In the genomic region with DNA sequence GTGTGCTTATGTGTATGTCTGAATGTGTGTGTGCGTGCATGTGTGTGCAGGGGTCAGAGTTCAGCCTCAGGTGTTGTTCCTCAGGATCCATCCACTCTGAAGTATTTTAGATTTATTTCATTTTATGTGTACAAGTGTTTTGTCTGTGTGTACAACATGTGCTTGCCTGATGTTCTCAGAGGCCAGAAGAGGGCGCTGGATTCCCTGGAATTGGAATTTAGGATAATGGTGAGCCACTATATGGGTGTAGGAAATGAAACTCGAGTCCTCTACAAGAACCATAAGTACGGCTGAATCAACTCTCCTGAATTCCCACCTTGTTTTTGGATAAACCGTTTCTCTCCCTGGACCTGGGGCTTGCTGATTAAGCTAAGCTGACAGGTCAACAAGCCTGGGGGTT, we compare ENCODE assay signal across 9 mouse cellular contexts.
DNase-seq lines count a peak whose midpoint lies in the region; ATAC-seq and TF ChIP-seq lines count a peak whose summit lies in the region.
"Had no signal": no experiment of that assay in that cellular context is flagged by ENCODE, and none has a peak within 500 bp of the region (broad histone marks: within the 10 kb centered on the region; RNA-seq: fewer than 3 reads in every experiment).

No protein-coding gene starts in this region.

- H3K27me3 ChIP-seq in liver, postnatal 0 days (ENCODE audit: insufficient read depth, low read length): no peaks in the 10 kb centered on the region

- no peak overlapping the region for H3K4me3 ChIP-seq in layer of hippocampus, adult 2 months
- H3K4me3 ChIP-seq in liver, postnatal 0 days (ENCODE audit: low read depth, low read length): no peak overlapping the region

- H3K9ac ChIP-seq in liver, postnatal 0 days (replicated peaks): no peak overlapping the region

- no peak for TF ChIP-seq EP300 in liver, postnatal 0 days (IDR thresholded peaks at IDR 0.05; ENCODE audit: low read depth)

- no peaks in the 10 kb centered on the region for H3K36me3 ChIP-seq in liver, postnatal 0 days (replicated peaks; ENCODE audit: insufficient read depth, low read length)

- peak; percentile 40 for DNase-seq in adrenal gland, postnatal 14 days
- DNase-seq in adrenal gland, adult 8-10 months: no peak
- DNase-seq in layer of hippocampus, adult 2 months (ENCODE audit: low spot score in 2 of 2): no peak
- DNase-seq in layer of hippocampus, adult 9-10 months (ENCODE audit: low spot score): no peak
- DNase-seq in ZHBTc4 (ENCODE audit: low read depth, low spot score): peak; percentile 87
- no peak for DNase-seq in liver, postnatal 0 days
- no peak for DNase-seq in right cerebral cortex, adult 2 months (ENCODE audit: low spot score in 2 of 2)
- DNase-seq in urinary bladder, adult 18-20 months (ENCODE audit: low spot score in 2 of 2): no peak
- DNase-seq: cerebellum, adult 11 months had no signal

- no peak for ATAC-seq in liver, postnatal 0 days

- TF ChIP-seq CTCF in layer of hippocampus, adult 2 months (conservative IDR thresholded peaks at IDR 0.05): peak; percentile 62
- peak; percentile 32 for TF ChIP-seq CTCF in liver, postnatal 0 days (IDR thresholded peaks at IDR 0.05; ENCODE audit: low read depth)

- no peaks in the 10 kb centered on the region for H3K4me1 ChIP-seq in liver, postnatal 0 days (ENCODE audit: insufficient read depth)

- H3K4me2 ChIP-seq in liver, postnatal 0 days (ENCODE audit: low read depth, low read length): no peak overlapping the region

- peaks cover 4% of the 10 kb centered on the region; the same call in 1 of the 2 replicates for H3K9me3 ChIP-seq in liver, postnatal 0 days (ENCODE audit: low read length)

- H3K27ac ChIP-seq in layer of hippocampus, adult 2 months: no peak overlapping the region
- no peak overlapping the region for H3K27ac ChIP-seq in liver, postnatal 0 days (ENCODE audit: low read depth)

- WGBS in liver, postnatal 0 days (ENCODE audit: insufficient replicate concordance): 65% methylated on average over 5 of the region's 5 CpGs

Comparison
In these comparisons a context has a peak if more than half of its experiments do, and no peak if none do; other contexts are left out.
1. DNase-seq: peak in adrenal gland, postnatal 14 days (single experiment) and ZHBTc4 (single experiment); none in adrenal gland, adult 8-10 months (single experiment), layer of hippocampus, adult 2 months (0 of 2), layer of hippocampus, adult 9-10 months (single experiment), liver, postnatal 0 days (single experiment), right cerebral cortex, adult 2 months (0 of 2) and urinary bladder, adult 18-20 months (0 of 2).